Mouse (Mus musculus) limb, embryonic 14.5 days (tissue): Measurements from ENCODE around the gene Kat14. TPM values are rescaled to one million over a fixed set of nuclear protein-coding genes. Genes with fewer than 3 reads are reported as not detected.

ENCODE experiments used
- ATAC-seq: fragments of 200-750 bp; cut with Nextera tagmentation; 2 replicates; pipeline ENCODE4 v1.8.0; 2017; ENCODE audit warnings: low read depth, moderate number of reproducible peaks, moderate TSS enrichment; ENCODE audit not compliant: low FRiP score
- DNase-seq: peaks from one replicate; pipeline ENCODE4 v3.0.0-alpha.2; 2015; ENCODE audit warnings: low spot score
- H3K27ac ChIP-seq: fragments of 300-500 bp; sonication (generic); replicated peaks from 2 replicates; pipeline ENCODE4 v1.5.1; 2014; ENCODE audit warnings: low read depth, mild to moderate bottlenecking, low read length, moderate library complexity, mixed read lengths
- H3K27me3 ChIP-seq: fragments of 300-500 bp; sonication (generic); 2 replicates; pipeline ENCODE4 v1.6.1; 2014; ENCODE audit warnings: low read length, mixed read lengths; ENCODE audit not compliant: control insufficient read depth, insufficient read depth
- H3K36me3 ChIP-seq: fragments of 300-500 bp; sonication (generic); 2 replicates; pipeline ENCODE4 v1.6.1; 2014; ENCODE audit warnings: mild to moderate bottlenecking, low read length, moderate library complexity, mixed read lengths; ENCODE audit not compliant: control insufficient read depth, insufficient read depth
- H3K4me1 ChIP-seq: fragments of 300-500 bp; sonication (generic); 2 replicates; pipeline ENCODE4 v1.6.1; 2014; ENCODE audit warnings: antibody characterized with exemption, low read length, mixed read lengths; ENCODE audit not compliant: control insufficient read depth, insufficient read depth
- H3K4me2 ChIP-seq: fragments of 300-500 bp; sonication (generic); replicated peaks from 2 replicates; pipeline ENCODE4 v1.6.1; 2014; ENCODE audit warnings: low read depth, mild to moderate bottlenecking, low read length, moderate library complexity; ENCODE audit not compliant: severe bottlenecking
- H3K4me3 ChIP-seq: fragments of 300-500 bp; sonication (generic); replicated peaks from 2 replicates; pipeline ENCODE4 v1.5.1; 2014; ENCODE audit warnings: low read length
- H3K9ac ChIP-seq: fragments of 300-500 bp; sonication (generic); 2 replicates; pipeline ENCODE4 v1.6.1; 2014; ENCODE audit warnings: mild to moderate bottlenecking, low read depth, low read length, moderate library complexity; ENCODE audit not compliant: severe bottlenecking
- H3K9me3 ChIP-seq: fragments of 300-500 bp; sonication (generic); 2 replicates; pipeline ENCODE4 v1.6.1; 2016; ENCODE audit warnings: low read length; ENCODE audit not compliant: control insufficient read depth
- POLR2A ChIP-seq: fragments of 200-500 bp; IDR thresholded peaks from 2 replicates; pipeline ENCODE4 v1.8.0; 2012; ENCODE audit warnings: inconsistent platforms, mild to moderate bottlenecking, moderate library complexity, borderline replicate concordance; ENCODE audit not compliant: insufficient read depth, insufficient read length; ENCODE audit errors: extremely low read depth
- WGBS: fragments of 180-500 bp; shearing (Covaris S2); extraction: QIAGEN DNeasy Blood & Tissue Kit; methylation state at CpG from one replicate; pipeline ENCODE4 v1.1.7; 2014; 5-methylcytosine and 5-hydroxymethylcytosine counted together
- polyA plus RNA-seq, 2 experiments: library from polyadenylated mRNA; depleted of rRNA in 1 of 2; stranded (reverse) in 1 of 2; unstranded in 1 of 2; fragments of >200 nt; fragmentation: Nextera tagmentation in 1 of 2; extraction: Ambion mirVana in 1 of 2; gene quantifications; 2 replicates each; pipeline versions ENCODE4 v1.2.1 to v1.2.3; 2012 to 2014

Gene Kat14
- polyA plus RNA-seq, 2 experiments = 38.8 to 40.9 TPM

GRCm38 (mm10) chr2:144330960-144331371, 37.8 kb upstream of the Kat14 start:
- no peak for TF ChIP-seq POLR2A
- 0% methylated on average over 21 of the region's 50 CpGs for WGBS

GRCm38 (mm10) chr2:144331401-144332302, 37.1 kb upstream of the Kat14 start, which contains the start of gene Ovol2:
TSS of gene Ovol2 (minus strand) at chr2:144332146.
- Histone ChIP-seq H3K27me3 (peaks cover 67% of the 10 kb centered on the region), H3K36me3 (no peaks in the 10 kb centered on the region), H3K27ac (no peak within 1 kb of the TSS), H3K9ac (peak within 1 kb of the TSS; percentile 48), H3K4me3 (peak within 1 kb of the TSS; percentile 59), H3K4me2 (peak within 1 kb of the TSS; percentile 99), H3K9me3 (no peaks in the 10 kb centered on the region), H3K4me1 (peaks cover 23% of the 10 kb centered on the region; the same call in 1 of the 2 replicates)
- DNase-seq = peak; percentile 40
- no peak for TF ChIP-seq POLR2A
- WGBS = under 1% methylated on average over 53 of the region's 62 CpGs
- ATAC-seq = no peak

More at GRCm38 (mm10) chr2:144330960-144331371, 37.8 kb upstream of the Kat14 start:
- no peaks in the 10 kb centered on the region for H3K9me3 ChIP-seq
- peak; percentile 25; the same call in 1 of the 2 replicates for ATAC-seq
- no peaks in the 10 kb centered on the region for H3K36me3 ChIP-seq
- H3K27ac ChIP-seq = no peak overlapping the region
- DNase-seq = no peak
- H3K4me1 ChIP-seq = peaks cover 23% of the 10 kb centered on the region; the same call in 1 of the 2 replicates
- H3K9ac ChIP-seq = peak overlapping the region; percentile 48
- peaks cover 67% of the 10 kb centered on the region for H3K27me3 ChIP-seq
- peak overlapping the region; percentile 59 for H3K4me3 ChIP-seq
- H3K4me2 ChIP-seq = peak overlapping the region; percentile 99

DNA sequence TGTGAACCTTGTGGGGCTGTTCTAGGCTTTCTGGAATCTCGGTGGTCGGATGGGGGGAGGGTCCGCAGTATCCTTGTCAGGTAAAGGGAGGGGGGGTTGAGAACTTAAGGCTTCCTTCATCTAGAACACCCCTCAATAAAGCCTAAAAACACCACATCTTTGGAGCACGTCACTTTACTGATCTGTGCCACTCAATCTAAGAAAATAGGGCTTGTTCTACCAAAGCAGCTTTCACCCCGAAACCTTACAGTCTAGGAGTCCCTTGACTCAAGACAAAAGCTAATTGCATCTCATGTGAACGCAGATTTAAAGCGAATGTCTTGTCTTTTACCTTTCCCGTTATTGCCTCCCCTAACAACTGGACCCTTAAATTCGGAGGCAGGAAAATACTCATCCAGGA, 36.3 kb upstream of the Kat14 start:
- H3K27ac ChIP-seq = no peak overlapping the region
- TF ChIP-seq POLR2A = no peak
- H3K36me3 ChIP-seq = no peaks in the 10 kb centered on the region
- H3K27me3 ChIP-seq = peaks cover 64% of the 10 kb centered on the region
- H3K9me3 ChIP-seq = no peaks in the 10 kb centered on the region
- DNase-seq (no peak), ATAC-seq (no peak)
- peak overlapping the region; percentile 99 for H3K4me2 ChIP-seq
- H3K4me3 ChIP-seq = peak overlapping the region; percentile 59
- H3K4me1 ChIP-seq = peaks cover 23% of the 10 kb centered on the region; the same call in 1 of the 2 replicates
- WGBS = 3% methylated on average over 9 of the region's 9 CpGs
- no peak overlapping the region for H3K9ac ChIP-seq

GRCm38 (mm10) chr2:144333138-144333842, 35.5 kb upstream of the Kat14 start:
- no peak for TF ChIP-seq POLR2A
- Histone ChIP-seq H3K27ac (no peak overlapping the region), H3K4me2 (peak overlapping the region; percentile 99), H3K4me3 (peak overlapping the region; percentile 59), H3K27me3 (peaks cover 64% of the 10 kb centered on the region), H3K9ac (no peak overlapping the region), H3K9me3 (no peaks in the 10 kb centered on the region), H3K4me1 (peaks cover 23% of the 10 kb centered on the region; the same call in 1 of the 2 replicates), H3K36me3 (no peaks in the 10 kb centered on the region)
- DNase-seq (no peak), ATAC-seq (no peak)
- WGBS = 8% methylated on average over 28 of the region's 28 CpGs

DNA sequence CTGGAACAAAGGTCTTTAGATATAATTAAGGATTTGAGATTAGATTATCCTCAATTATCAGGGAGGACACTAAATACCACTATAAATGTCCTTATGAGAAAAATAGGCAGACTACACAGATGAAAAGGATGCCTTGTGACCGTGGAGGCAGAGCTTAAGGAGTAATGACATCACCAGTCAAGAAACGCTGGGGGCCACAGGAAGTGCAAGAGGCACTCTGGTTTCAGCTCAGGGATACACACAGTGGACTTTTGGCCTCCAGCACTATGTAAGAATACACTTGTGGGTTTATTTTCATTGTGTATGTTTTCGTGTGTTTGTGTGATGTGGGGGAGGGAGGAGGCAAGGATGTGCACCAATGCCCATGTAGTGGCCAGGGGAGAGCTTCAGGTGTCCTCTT, 31.6 kb upstream of the Kat14 start:
- H3K9ac ChIP-seq = no peak overlapping the region
- no peak for TF ChIP-seq POLR2A
- H3K36me3 ChIP-seq = no peaks in the 10 kb centered on the region
- H3K27me3 ChIP-seq = peaks cover 28% of the 10 kb centered on the region
- no peak overlapping the region for H3K4me3 ChIP-seq
- DNase-seq (no peak), ATAC-seq (no peak)
- H3K27ac ChIP-seq = no peak overlapping the region
- peaks cover 5% of the 10 kb centered on the region; the same call in 1 of the 2 replicates for H3K4me1 ChIP-seq
- H3K4me2 ChIP-seq = no peak overlapping the region
- WGBS = 60% methylated on average over 3 of the region's 3 CpGs
- no peaks in the 10 kb centered on the region for H3K9me3 ChIP-seq
